Mouse (Mus musculus) forebrain, embryonic 15.5 days (tissue): ENCODE data around the gene Sptbn4. TPM values are rescaled to one million over a fixed set of nuclear protein-coding genes. Genes with fewer than 3 reads are reported as not detected.

Experiments used
- ATAC-seq: fragments of 200-750 bp; cut with Nextera tagmentation; replicated peaks from 2 replicates; pipeline ENCODE4 v1.8.0; 2017; ENCODE audit warnings: mild to moderate bottlenecking, moderate TSS enrichment, moderate library complexity
- H3K27ac ChIP-seq: fragments of 300-500 bp; sonication (generic); replicated peaks from 2 replicates; pipeline ENCODE4 v1.5.1; 2015; ENCODE audit warnings: mild to moderate bottlenecking, inconsistent platforms
- H3K27me3 ChIP-seq: fragments of 300-500 bp; sonication (generic); 2 replicates; pipeline ENCODE4 v1.6.1; 2015; ENCODE audit warnings: inconsistent platforms
- H3K36me3 ChIP-seq: fragments of 300-500 bp; sonication (generic); 2 replicates; pipeline ENCODE4 v1.6.1; 2015; ENCODE audit warnings: mild to moderate bottlenecking, inconsistent platforms
- H3K4me1 ChIP-seq: fragments of 300-500 bp; sonication (generic); 2 replicates; pipeline ENCODE4 v1.6.1; 2015; ENCODE audit warnings: inconsistent platforms
- H3K4me2 ChIP-seq: fragments of 300-500 bp; sonication (generic); replicated peaks from 2 replicates; pipeline ENCODE4 v1.6.1; 2015; ENCODE audit warnings: mild to moderate bottlenecking, inconsistent platforms
- H3K4me3 ChIP-seq: fragments of 300-500 bp; sonication (generic); 2 replicates; pipeline ENCODE4 v1.5.1; 2015; ENCODE audit warnings: mild to moderate bottlenecking, inconsistent platforms
- H3K9ac ChIP-seq: fragments of 300-500 bp; sonication (generic); replicated peaks from 2 replicates; pipeline ENCODE4 v1.6.1; 2015; ENCODE audit warnings: mild to moderate bottlenecking, inconsistent platforms
- H3K9me3 ChIP-seq: fragments of 300-500 bp; sonication (generic); 2 replicates; pipeline ENCODE4 v1.6.1; 2016; ENCODE audit warnings: inconsistent platforms
- WGBS: fragments of 180-500 bp; shearing (Covaris S2); methylation state at CpG from one replicate; pipeline ENCODE4 v1.1.7; 2015; ENCODE audit warnings: mixed read lengths; 5-methylcytosine and 5-hydroxymethylcytosine counted together
- polyA plus RNA-seq: library from polyadenylated mRNA; unstranded; fragments of >200 nt; fragmentation: Nextera tagmentation; extraction: Ambion mirVana; gene quantifications from 2 replicates; pipeline ENCODE4 v1.2.1, GENCODE M21; 2015

Sptbn4 gene
- polyA plus RNA-seq, 1 experiment from 2014 or later: 2.0 TPM

DNA sequence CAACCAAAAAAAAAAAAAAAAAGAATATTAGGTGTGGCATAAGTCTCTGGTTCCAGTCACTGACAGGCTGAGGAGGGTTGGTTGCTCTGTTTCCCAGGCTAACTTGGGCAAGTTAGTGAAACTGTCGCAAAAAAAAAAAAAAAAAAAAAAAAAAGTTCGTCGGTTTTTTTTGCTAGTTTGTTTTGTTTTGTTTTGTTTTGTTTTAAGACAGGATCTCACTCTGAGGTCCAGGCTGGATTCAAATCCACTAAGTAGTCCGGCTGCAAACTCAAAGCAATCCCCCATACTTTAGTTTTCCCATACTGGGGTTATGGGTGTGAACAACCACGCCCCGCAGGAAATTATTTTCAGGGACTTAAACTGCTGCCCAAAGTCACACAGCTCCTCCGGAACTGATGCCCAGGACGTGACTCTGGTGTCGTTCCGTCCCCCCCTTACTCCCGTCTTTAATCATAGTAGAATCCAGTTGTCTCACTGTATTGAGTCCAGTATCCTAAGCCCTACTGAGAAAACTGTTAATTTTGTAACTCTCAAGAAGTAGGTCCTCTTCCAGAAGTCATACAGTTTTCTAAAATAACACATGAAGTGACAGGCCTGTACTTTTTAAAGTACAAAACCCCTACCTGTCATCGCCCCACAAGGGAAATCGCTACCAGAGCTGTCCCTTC lies 38.8 kb upstream of the Sptbn4 start:
- peaks cover 27% of the 10 kb centered on the region for H3K4me1 ChIP-seq
- peak overlapping the region; percentile 41 for H3K27ac ChIP-seq
- H3K27me3 ChIP-seq: no peaks in the 10 kb centered on the region
- no peaks in the 10 kb centered on the region for H3K36me3 ChIP-seq
- H3K4me2 ChIP-seq: peak overlapping the region; percentile 52
- peak overlapping the region; percentile 26 for H3K9ac ChIP-seq
- H3K9me3 ChIP-seq: no peaks in the 10 kb centered on the region
- H3K4me3 ChIP-seq: peak overlapping the region; percentile 68
- peak; percentile 9; the same call in 1 of the 2 replicates for ATAC-seq
- 6% methylated on average over 13 of the region's 13 CpGs for WGBS

DNA sequence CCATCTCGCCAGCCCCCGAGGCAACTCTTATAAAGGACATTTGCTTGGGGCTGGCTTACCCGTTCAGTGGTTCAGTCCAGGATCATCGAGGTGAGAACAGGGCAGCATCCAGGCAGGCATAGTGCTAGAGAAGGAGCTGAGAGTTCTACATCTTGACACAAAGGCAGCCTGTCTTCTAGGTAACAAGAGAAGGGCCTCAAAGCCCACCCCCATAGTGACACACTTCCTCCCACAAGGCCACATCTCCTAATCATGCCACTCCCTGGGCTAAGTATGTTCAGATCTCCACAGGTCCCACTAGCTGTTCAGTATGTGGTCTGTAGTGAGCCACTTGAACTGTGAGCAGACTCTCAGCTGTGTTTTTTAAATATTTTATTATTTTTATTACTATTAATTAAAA lies 36.4 kb upstream of the Sptbn4 start:
- Histone ChIP-seq H3K4me1 (peaks cover 19% of the 10 kb centered on the region), H3K27me3 (no peaks in the 10 kb centered on the region), H3K4me2 (no peak overlapping the region), H3K27ac (no peak overlapping the region), H3K9ac (no peak overlapping the region), H3K4me3 (no peak overlapping the region), H3K36me3 (no peaks in the 10 kb centered on the region), H3K9me3 (no peaks in the 10 kb centered on the region)
- ATAC-seq: no peak
- 83% methylated on average over 4 of the region's 4 CpGs for WGBS

DNA sequence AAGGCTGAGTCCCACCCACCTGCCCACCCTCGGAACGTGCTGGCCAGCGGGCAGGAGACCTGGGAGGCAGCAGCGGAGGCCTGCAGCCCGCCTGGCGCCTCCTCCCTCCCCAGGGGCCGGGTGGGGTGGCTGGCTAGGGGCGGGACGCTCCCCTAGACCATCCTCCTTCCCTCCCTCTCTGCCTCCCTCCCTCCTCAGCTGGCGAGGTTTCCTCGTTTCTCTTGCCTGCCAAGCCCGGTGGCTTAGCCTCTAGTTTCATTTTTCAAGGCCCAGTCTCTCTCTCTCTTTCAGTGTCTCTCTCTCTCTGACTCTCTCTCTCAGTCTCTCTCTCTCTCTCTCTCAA lies 34.1 kb upstream of the Sptbn4 start:
- H3K9ac ChIP-seq: peak overlapping the region; percentile 52
- peak overlapping the region; percentile 40 for H3K4me3 ChIP-seq
- no peaks in the 10 kb centered on the region for H3K9me3 ChIP-seq
- ATAC-seq: peak; percentile 77
- 0% methylated on average over 10 of the region's 12 CpGs for WGBS
- H3K27me3 ChIP-seq: no peaks in the 10 kb centered on the region
- peak overlapping the region; percentile 70 for H3K4me2 ChIP-seq
- peak overlapping the region; percentile 44 for H3K27ac ChIP-seq
- H3K4me1 ChIP-seq: peaks cover 11% of the 10 kb centered on the region
- peaks cover 4% of the 10 kb centered on the region; the same call in 1 of the 2 replicates for H3K36me3 ChIP-seq

DNA sequence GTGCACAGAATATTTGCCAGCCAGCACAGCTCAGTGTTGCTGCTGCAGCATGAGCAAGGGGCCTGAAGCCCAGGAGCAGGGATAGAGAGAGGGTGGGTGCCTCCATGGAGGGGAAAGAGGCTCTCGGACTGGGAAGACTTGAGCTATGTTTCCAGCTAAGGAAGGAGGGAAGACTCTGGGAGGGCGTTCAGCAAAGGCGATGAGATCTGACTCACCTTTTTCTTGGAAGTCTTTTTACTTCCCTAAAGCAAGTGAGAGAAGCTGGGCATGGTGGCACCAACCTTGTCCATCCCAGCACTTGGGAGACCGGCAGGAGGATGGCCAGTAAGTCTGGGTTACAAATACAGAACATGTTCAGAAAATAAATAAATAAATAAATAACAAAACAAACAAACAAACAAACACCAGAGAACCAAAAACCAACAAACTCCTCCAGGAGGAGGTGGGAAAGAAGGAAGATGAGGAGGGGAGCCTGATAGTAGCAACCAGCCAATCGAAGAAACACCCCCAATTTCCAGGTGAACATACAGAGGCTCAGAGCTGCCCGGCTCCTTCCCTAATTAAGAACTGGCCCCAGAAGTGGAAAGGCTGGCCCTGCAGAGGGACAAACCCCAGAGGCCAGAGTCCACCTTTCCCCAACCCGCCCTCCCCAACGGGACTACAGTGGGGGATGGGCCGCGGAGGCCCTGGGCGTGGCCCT lies 33.6 kb upstream of the Sptbn4 start:
- H3K27me3 ChIP-seq: no peaks in the 10 kb centered on the region
- H3K9me3 ChIP-seq: no peaks in the 10 kb centered on the region
- no peak for ATAC-seq
- H3K4me2 ChIP-seq: peak overlapping the region; percentile 70
- H3K27ac ChIP-seq: peak overlapping the region; percentile 44
- H3K4me1 ChIP-seq: peaks cover 7% of the 10 kb centered on the region
- 12% methylated on average over 11 of the region's 11 CpGs for WGBS
- peak overlapping the region; percentile 40 for H3K4me3 ChIP-seq
- peak overlapping the region; percentile 52 for H3K9ac ChIP-seq
- peaks cover 7% of the 10 kb centered on the region; the same call in 1 of the 2 replicates for H3K36me3 ChIP-seq

DNA sequence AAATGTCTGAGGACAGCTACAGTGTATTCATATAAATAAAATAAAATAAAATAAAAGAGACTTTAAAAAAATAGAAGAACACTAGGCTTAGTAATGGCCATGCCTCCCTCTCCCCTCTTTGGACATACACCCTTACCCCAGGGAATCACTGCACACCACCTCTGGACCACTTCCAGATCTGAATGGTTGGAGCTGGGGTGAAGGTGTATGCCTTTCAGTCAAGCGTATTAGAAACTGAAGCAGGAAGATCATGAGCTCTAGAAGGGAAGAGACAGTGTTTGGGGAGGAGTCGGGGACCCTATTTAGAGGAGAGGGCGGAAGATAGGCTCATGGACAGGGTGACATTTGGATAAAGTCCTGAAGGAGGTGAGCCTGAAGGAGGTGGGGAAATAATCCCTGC lies 33.0 kb upstream of the Sptbn4 start:
- Histone ChIP-seq H3K4me2 (no peak overlapping the region), H3K36me3 (peaks cover 7% of the 10 kb centered on the region; the same call in 1 of the 2 replicates), H3K9ac (no peak overlapping the region), H3K27me3 (no peaks in the 10 kb centered on the region), H3K4me1 (peaks cover 7% of the 10 kb centered on the region), H3K4me3 (no peak overlapping the region), H3K9me3 (no peaks in the 10 kb centered on the region), H3K27ac (no peak overlapping the region; the same call in 1 of the 2 replicates)
- no peak for ATAC-seq
- WGBS: 66% methylated on average over 3 of the region's 3 CpGs

DNA sequence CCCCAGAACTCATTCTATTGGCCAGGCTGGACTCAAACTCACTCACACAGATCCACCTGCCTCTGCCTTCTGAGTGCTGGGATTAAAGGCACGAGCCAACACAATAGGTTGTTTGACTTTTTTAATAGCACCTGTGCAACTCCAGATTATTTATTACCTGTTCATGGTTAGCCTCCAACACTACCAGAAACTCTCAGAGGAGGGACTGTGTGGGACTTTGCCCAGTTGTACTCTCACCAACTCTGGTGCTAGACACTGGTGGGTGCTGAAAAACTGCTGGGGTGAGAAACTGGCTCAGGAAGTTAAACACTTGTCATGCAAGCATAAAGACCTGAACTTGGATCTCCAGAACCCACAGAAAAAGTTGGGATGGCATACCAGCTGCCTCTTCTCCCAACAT lies 32.3 kb upstream of the Sptbn4 start:
- no peak overlapping the region for H3K9ac ChIP-seq
- H3K4me1 ChIP-seq: peaks cover 7% of the 10 kb centered on the region
- no peak overlapping the region for H3K4me2 ChIP-seq
- WGBS: 76% methylated on average over 1 of the region's 1 CpGs
- peaks cover 7% of the 10 kb centered on the region; the same call in 1 of the 2 replicates for H3K36me3 ChIP-seq
- no peak overlapping the region for H3K27ac ChIP-seq
- no peaks in the 10 kb centered on the region for H3K9me3 ChIP-seq
- H3K27me3 ChIP-seq: no peaks in the 10 kb centered on the region
- H3K4me3 ChIP-seq: no peak overlapping the region
- ATAC-seq: no peak

DNA sequence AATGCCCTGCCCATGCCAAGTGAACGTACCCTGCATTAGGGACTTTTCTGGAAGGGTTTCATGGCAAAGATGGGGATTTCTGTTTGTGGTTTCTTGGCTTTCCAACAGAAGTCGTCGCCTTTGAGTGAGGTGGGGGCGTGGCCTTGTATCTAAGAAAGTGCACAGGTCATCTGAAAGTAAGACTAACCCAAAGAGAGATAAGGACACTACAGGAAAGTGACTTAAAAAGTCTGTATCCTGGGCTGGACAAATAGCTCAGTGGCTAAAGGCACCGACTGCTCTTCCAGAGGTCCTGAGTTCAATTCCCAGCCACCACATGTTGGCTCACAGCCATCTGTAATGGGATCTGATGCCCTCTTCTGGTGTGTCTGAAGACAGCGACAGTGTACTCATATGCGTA lies 31.1 kb upstream of the Sptbn4 start:
- Histone ChIP-seq H3K9ac (no peak overlapping the region), H3K27ac (no peak overlapping the region), H3K27me3 (no peaks in the 10 kb centered on the region), H3K4me1 (peaks cover 14% of the 10 kb centered on the region), H3K36me3 (peaks cover 7% of the 10 kb centered on the region; the same call in 1 of the 2 replicates), H3K4me3 (no peak overlapping the region), H3K9me3 (no peaks in the 10 kb centered on the region), H3K4me2 (no peak overlapping the region)
- 84% methylated on average over 7 of the region's 7 CpGs for WGBS
- no peak for ATAC-seq

DNA sequence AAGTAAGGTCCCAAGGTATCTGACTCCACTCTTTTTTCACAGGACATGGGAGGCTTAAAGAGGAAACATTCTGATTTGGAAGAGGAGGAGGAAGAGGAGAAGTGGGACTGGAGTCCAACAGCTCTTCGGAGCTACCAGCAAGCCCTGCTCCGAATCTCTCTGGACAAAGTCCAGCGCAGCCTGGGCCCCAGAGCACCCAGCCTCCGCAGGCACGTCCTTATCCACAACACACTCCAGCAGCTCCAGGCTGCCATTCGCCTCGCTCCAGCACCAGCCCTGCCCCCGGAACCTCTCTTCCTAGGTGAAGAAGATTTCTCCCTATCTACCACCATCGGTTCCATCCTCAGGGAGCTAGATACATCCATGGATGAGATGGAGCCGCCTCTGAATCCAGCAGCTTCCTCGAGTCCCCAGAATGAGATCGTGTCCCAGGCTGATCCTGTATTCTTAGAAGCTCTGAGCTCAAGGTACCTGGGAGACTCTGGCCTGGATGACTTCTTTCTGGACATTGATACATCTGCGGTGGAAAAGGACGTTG lies 28.7 kb upstream of the Sptbn4 start:
- Histone ChIP-seq H3K27me3 (no peaks in the 10 kb centered on the region), H3K9me3 (no peaks in the 10 kb centered on the region), H3K4me3 (no peak overlapping the region), H3K27ac (no peak overlapping the region), H3K4me1 (peaks cover 19% of the 10 kb centered on the region), H3K9ac (no peak overlapping the region), H3K36me3 (peaks cover 7% of the 10 kb centered on the region; the same call in 1 of the 2 replicates), H3K4me2 (no peak overlapping the region)
- no peak for ATAC-seq
- WGBS: 96% methylated on average over 14 of the region's 14 CpGs

DNA sequence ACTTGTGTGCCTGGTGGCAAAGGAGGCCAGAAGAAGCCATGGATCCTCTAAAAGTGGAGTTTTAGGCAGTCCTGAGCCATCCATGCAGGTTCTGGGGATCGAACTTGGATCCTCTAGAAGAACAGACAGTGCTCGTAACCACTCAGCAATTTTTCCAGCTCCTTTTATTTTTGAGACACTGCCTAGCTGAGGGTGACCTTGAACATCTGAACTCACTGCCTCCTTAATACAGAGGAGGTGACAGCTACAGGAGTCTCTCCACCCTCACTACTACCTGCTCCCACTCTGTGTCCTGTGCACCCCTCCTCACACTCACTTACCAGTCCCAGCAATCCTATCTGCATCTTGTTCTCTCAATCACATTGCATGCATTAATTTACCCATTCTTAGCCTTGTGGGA lies 28.1 kb upstream of the Sptbn4 start:
- WGBS: 97% methylated on average over 2 of the region's 2 CpGs

DNA sequence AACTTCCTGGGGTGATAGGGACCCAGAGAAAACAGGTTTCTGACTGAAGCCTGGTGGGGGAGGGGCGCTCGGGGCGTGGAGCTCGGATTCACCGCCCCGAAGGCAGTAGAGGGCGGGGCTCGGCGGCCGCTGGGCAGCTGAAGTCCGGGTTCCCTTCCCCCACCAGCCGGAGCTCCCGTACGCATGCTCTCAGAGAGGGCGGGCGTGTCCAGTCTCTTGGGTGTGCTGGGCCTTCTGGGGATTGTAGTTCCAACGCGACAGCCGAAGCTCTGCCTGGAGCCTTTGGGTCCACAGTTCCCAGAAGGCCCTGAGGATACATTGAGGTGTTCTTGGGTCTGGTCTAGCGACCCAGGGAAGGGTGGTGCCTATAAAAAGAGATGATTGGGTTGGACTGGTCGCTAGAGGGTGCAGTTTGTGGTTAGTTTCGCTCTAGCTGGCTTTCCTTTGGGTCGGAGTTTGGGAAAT lies 27.0 kb upstream of the Sptbn4 start:
- Histone ChIP-seq H3K27ac (peak overlapping the region; percentile 93), H3K27me3 (no peaks in the 10 kb centered on the region), H3K4me2 (peak overlapping the region; percentile 86), H3K4me3 (peak overlapping the region; percentile 77), H3K9ac (peak overlapping the region; percentile 49), H3K36me3 (peaks cover 7% of the 10 kb centered on the region; the same call in 1 of the 2 replicates), H3K4me1 (peaks cover 19% of the 10 kb centered on the region), H3K9me3 (no peaks in the 10 kb centered on the region)
- ATAC-seq: peak; percentile 93
- under 1% methylated on average over 23 of the region's 23 CpGs for WGBS

More for the DNA sequence above, 28.1 kb upstream of the Sptbn4 start:
- no peak for ATAC-seq
- Histone ChIP-seq H3K36me3 (peaks cover 7% of the 10 kb centered on the region; the same call in 1 of the 2 replicates), H3K4me1 (peaks cover 19% of the 10 kb centered on the region), H3K27ac (no peak overlapping the region), H3K4me2 (no peak overlapping the region), H3K4me3 (no peak overlapping the region), H3K9ac (no peak overlapping the region), H3K27me3 (no peaks in the 10 kb centered on the region), H3K9me3 (no peaks in the 10 kb centered on the region)

DNA sequence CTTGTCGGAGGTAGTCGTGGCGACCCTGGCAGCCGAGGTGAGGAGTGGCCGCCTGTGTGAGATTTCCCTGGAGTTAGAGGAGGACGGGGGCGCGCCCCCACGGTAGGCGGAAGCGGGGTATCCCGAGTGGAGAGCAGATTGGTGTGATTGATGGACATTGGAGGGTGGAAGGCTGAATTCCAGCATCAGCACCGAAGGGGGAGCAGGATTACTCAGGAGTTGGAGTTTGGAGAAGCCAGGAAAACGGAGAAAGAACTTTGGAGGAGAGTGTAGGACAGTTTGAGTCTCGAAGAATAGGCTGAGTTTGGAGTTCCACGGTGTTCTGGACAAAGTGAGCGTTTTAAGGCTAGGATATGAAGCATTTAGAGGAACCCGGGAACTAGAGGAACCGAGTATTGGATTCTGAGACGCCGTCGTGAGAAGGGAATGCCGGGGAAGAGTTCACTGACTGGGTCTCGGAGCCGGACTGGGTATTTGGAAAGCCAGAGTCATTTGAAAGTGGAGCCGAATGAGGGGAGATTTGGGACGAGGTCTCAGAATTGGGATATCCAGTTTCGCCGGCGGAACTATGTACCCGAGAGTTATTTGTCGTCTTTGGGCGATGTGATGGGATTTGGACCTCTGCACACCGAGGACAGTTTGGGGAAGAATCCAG lies 26.5 kb upstream of the Sptbn4 start:
- H3K9ac ChIP-seq: peak overlapping the region; percentile 49
- peak overlapping the region; percentile 93 for H3K27ac ChIP-seq
- peaks cover 19% of the 10 kb centered on the region for H3K4me1 ChIP-seq
- H3K4me2 ChIP-seq: peak overlapping the region; percentile 86
- no peak for ATAC-seq
- H3K9me3 ChIP-seq: no peaks in the 10 kb centered on the region
- no peaks in the 10 kb centered on the region for H3K27me3 ChIP-seq
- H3K36me3 ChIP-seq: peaks cover 7% of the 10 kb centered on the region; the same call in 1 of the 2 replicates
- H3K4me3 ChIP-seq: peak overlapping the region; percentile 77
- WGBS: under 1% methylated on average over 34 of the region's 34 CpGs
